Mouse (Mus musculus) leukemia stem cell, adult 10-12 weeks (primary cell): ENCODE data around the gene Ccdc34. TPM values are rescaled to one million over a fixed set of nuclear protein-coding genes. Genes with fewer than 3 reads are reported as not detected.

Experiments
- polyA plus RNA-seq: library from polyadenylated mRNA; stranded (reverse); fragments of >175 nt; gene quantifications from 2 replicates; pipeline ENCODE4 v1.2.3, GENCODE M21; 2012; ENCODE audit warnings: low replicate concordance

Ccdc34 gene
- polyA plus RNA-seq, result 13.3 and 39.4 TPM in 2 replicates

GRCm38 (mm10) chr2:110017616-110018505, at the start of gene Ccdc34:
TSS of gene Ccdc34 (plus strand) at chr2:110017817.

Other genes starting within 250 kb of the Ccdc34 start
- 0.18 and 0.91 TPM in 2 replicates for gene Lin7c, start 127.0 kb upstream of the Ccdc34 start, polyA plus RNA-seq
- gene Lgr4, start 100.2 kb upstream of the Ccdc34 start, polyA plus RNA-seq, result 0.05 and 0.08 TPM in 2 replicates